Mouse (Mus musculus) thymus, postnatal 25 days (tissue): ENCODE measurements around the gene Hoxc8.

ENCODE experiments used
- DNase-seq: peaks from one replicate; pipeline ENCODE4 v3.0.0; 2022

Gene Hoxc8

DNA sequence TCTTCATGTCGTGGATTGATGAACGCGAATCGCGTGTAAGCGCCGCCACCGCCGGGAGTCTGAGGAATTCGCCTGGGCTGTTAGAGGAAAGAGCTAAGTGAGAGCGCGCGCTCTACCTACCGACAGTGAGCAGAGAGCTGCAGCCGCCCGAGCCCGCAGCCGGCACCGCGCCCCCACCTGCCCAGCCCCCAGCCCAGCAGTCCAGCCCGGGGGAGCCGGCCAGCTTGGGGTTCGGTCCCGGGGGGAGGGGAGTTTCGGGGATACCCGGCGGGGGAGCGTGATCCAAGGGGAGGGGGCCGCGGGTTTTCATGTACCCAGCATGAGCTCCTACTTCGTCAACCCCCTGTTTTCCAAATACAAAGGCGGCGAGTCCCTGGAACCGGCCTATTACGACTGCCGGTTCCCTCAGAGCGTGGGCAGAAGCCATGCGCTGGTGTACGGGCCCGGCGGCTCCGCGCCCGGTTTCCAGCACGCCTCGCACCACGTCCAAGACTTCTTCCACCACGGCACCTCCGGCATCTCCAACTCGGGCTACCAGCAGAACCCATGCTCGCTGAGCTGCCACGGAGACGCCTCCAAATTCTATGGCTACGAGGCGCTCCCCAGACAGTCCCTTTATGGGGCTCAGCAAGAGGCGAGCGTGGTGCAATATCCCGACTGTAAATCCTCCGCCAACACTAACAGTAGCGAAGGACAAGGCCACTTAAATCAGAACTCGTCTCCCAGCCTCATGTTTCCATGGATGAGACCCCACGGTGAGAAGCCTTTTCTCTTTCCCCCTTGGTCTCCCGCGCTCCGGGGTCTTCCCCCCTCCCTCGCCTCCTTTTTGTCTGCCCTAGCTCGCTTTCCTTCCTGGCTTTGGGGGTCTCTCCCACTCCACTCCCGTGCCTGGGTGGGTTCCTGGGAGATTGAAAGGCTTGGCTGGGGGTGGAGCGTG, at the start of gene Hoxc8:
Gene Hoxc8 (plus strand): TSS at position 147 of the 937 bp plus-strand sequence.
- DNase-seq = no peak

DNA sequence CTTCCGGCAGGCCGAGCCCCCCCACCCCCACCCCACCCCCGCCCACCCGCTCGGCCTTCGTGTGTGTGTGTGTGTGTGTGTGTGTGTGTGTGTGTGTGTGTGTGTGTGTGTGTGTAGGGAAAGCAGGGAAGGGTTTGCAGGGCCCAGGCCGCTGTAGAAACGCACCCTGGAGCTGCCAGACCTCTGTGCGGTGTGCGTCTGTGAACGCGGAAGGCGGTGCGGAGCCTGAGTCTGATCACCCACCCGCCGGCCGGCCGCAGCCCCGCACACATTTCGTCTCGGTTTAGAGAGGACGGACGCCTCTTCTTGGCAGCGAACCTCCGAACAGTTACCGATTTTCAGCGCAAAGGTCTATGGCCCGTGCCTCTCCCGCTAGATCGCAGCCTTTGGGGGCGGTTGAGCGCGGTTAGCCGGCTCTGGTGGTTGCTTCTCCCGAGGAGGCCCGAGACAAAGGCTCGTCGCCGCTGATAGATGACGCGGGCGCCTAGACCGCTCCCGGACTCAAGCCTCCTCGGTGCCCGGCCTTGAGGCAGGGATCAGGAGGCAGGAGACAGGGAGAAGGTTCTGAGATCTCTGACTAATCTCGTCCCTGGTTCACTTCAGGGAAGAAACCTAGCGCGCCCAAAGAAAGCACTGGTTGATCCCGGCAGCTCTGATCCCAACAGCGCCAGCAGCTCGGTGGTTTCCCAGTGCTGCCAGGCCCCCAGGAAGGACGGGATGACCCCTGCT, 47.5 kb upstream of the Hoxc8 start:
- no peak for DNase-seq

DNA sequence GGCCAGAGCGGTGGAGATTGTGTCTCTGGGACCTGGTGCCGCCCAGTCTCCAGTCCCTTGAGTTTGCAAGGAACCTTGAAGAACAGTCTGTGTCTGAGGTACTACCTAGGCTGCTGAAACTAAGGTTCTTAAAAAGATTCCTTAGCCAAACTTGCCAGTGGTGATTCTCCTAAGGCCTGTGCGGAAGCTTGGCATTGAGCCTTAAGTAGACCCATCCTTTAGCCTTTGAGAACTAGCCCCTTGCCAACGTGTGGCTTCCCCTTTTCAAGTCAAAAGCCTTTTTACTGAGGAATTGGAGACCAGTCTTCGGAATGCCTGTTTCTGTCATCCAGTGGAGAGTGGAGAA, 47.0 kb upstream of the Hoxc8 start:
- no peak for DNase-seq

DNA sequence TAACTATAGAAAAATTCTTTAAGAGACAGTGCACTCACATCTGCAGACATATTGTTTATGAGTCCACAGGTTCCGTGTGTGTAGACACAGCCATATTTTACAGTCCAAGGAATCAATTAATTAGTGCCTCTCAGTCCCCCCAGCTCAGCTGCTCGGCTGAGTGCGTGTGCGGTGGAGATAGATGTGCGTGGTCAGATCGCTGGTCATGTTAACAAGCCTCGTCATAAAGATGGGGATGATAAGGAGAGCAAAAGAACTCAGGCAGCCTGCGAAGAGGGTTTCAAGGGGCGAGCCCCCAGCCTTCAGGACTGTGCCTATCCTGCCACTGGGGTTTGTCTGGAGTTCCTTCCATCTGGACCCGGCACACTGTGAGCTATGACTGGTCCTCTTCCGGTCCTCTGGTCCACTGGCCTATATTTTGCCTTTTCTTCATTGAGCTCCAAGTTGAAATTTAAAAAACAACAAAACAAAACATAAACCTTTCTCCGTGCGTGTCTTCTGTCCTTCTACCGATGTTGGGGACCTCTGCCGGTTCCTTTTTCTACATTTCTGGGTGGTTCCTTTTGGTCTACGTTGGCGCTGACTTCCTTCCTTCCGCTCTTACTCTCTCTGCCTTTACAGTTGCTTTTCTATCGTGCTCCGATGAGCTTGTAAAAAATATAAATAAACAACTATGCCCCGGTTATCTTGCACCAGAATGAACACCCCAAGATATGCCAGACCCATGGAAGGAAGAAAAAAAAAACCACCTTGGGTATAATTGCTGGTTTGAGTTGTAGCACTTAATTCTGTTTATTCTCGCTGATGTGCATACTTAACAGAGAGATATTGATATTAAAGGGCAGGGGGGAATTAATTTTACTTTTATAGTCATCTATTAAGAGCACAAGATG, 45.0 kb upstream of the Hoxc8 start:
- no peak for DNase-seq

DNA sequence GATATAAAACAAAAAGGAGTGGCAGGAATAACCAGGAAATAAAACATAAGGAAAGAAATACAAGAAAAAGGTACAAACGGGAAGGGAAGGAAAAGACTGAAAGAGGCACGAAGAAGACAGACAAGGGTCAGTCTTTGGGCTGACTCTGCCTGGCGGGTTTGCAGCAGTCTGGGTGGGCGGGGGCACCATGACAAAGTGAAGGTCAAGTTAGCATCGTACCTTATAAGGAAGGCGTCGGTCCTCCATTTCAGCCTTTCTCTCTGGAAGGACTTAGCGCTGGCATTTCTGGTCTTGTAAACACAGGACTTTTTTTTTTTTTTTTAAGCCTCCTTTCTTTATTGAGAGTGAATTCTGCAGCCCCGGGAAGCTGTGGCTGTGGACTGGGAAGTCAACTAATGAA, 43.1 kb upstream of the Hoxc8 start:
- no peak for DNase-seq

DNA sequence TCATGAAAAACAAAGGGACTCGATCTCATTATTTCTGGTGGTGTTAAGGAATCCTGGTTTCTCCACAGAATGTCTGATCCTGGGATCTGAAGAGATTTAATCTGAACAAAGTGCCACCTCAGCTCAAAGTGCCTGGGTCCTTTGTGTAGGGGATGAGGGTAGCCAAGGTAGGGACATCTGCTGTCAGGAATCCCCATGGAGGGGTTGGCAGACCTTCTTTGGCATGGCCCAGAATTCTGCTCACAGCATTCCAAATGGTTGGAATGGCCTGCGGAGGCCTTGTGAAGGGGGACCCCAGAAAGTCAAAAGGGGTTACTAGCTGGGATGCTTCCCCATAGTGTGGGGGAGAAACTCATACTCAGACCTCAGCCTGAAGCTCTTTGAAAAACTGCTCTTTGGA, 41.6 kb upstream of the Hoxc8 start:
- DNase-seq = no peak

DNA sequence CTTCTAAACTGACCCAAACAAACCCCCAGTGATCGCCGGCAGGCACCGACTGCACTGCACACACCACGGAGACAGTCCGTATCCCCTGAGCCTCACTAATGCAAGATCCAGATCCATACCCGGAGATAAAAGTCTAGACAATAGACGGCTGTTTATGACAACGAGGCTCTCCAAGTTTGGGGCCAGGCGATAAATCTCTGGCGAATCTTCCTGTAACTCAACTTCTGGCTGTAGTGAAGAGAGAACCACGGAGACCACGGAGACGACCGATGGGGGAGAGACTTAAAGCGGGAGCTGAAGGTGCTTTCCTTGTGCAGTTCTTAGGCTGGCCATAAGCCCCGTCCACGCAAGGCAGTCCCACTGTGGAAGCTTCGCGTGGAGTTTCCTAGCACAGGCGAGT, 40.7 kb upstream of the Hoxc8 start:
- DNase-seq = no peak

DNA sequence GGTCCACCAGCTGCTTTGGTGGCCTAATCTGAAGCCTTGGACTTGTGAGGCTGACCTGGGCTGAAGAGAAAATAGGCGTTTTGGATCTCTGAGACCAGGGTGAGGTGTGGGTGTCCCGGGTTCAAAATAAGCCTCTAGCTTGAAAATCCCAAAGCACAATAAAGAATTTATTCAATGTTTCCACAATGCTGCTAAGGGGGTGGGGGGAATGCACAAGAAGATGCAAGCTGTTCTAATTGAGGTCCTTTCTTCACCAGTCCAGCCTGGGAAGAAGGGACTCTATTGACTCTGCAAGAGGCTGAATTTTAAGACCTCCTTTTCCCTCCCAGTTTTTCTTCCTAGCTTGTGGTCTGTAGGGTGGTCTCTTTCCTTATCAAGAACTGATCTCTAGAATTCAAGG, 39.5 kb upstream of the Hoxc8 start:
- no peak for DNase-seq

DNA sequence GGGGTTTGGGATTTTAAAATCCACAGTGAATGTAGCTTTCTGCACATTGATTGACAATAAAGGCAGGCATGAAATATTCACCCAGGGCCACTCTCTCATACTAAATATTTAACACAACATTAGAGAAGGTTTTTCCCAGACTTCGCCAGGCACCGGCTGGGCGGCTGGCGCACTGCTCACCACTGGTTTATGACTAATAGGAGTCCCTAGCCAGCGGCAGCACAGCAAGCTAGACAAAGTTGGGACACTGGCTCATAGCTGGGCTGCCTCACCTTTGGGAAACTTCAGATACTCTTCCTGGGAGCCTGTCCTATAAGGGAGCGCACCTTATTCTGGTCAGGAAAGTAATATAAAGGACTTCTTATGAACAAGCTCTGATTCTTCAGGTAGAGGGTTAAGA, 36.8 kb upstream of the Hoxc8 start:
- DNase-seq = no peak

DNA sequence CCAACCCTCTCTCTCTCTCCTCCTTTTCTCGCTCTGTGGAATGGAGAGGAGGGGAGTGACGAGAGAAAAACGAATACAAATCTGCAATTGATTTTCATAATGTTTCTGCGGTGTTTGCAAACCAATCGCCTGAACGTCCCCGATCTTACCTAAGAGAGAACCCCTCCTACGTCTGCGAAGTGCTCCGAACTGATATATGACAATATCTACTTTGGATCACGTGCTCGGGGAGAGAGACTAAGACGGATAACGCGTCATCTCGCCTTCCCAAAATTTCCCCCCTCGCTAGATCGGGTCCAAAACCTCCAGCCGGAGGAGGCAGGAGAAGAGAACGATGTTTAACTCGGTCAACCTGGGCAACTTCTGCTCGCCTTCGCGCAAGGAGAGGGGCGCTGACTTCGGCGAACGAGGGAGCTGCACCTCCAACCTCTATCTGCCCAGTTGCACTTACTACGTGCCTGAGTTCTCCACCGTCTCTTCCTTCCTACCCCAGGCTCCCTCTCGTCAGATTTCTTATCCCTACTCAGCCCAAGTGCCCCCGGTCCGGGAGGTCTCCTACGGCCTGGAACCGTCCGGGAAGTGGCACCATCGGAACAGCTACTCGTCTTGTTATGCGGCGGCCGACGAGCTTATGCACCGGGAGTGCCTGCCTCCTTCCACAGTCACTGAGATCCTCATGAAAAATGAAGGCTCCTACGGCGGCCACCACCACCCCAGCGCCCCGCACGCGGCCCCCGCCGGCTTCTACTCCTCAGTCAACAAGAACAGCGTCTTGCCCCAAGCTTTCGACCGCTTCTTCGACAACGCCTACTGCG, 36.0 kb upstream of the Hoxc8 start, which contains the start of gene Hoxc11:
Gene Hoxc11 (plus strand): TSS at position 236 of the 815 bp plus-strand sequence.
- no peak for DNase-seq

DNA sequence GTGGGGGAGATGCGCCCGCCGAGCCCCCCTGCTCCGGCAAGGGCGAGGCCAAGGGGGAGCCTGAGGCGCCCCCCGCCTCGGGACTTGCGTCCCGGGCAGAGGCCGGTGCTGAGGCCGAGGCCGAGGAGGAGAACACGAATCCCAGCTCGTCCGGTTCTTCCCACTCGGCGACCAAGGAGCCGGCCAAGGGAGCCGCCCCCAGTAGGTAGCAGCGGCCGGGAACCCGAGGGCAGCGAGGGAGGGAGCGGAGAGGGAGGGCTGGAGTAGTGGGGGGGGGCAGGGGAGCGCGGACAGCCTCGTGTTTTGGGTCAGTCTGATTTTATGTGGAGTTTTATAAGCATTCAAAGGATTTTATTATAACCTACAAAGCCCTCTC, 35.4 kb upstream of the Hoxc8 start:
- DNase-seq = no peak

DNA sequence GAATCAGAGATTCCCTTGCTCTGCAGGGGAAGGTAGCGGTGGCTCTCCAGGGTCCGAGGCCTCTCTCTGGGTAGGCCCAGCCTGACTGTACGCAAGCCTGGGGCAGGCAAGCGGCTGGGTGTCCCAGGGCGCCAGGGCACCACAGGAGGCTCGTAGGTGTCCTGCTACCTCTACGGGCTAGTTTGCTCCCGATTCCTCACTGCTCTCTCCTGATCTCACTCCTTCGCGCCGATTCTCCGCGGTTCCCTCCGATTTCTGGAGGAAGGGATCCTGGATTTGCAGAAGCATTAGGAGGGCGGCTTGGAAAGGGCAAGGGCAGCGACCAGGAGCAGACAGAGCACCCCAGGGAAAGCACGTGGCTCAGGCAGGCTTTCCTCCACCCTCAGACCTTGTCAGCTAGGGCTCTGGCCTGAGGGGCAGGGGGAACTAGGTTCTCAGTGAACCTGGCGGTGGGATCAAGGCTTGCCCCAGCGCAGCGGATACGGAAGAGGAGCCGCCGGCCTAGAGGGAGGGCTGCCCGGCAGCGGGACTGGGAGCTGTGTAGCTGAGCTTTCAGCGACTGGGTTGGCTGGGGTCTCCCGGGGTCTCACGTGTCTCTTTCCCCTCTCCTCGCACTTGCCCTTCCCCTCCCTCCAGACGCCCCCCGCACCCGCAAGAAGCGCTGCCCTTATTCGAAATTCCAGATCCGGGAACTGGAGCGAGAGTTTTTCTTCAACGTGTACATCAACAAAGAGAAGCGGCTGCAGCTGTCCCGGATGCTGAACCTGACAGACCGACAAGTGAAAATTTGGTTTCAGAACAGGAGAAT, 34.4 kb upstream of the Hoxc8 start:
- no peak for DNase-seq

DNA sequence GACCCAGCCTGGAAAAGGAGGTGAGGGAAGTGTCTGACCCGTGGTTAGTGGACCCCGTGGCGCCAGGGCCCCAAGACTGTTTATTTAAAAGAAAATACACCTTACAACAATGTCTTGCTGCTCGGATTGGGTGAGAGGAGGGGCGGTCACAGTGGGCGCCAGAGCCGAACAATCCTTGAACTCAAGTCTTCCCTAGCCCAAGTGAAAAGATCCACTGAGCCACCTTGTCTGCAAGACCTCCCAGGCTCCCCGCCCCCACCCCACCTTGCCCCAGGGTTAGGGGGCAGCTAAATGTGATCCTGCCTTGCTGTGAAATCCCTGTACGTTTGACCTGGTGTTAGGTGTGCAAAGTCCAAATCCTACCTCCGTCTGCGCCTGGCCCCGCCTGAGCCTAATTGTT, 33.5 kb upstream of the Hoxc8 start:
- DNase-seq = no peak

DNA sequence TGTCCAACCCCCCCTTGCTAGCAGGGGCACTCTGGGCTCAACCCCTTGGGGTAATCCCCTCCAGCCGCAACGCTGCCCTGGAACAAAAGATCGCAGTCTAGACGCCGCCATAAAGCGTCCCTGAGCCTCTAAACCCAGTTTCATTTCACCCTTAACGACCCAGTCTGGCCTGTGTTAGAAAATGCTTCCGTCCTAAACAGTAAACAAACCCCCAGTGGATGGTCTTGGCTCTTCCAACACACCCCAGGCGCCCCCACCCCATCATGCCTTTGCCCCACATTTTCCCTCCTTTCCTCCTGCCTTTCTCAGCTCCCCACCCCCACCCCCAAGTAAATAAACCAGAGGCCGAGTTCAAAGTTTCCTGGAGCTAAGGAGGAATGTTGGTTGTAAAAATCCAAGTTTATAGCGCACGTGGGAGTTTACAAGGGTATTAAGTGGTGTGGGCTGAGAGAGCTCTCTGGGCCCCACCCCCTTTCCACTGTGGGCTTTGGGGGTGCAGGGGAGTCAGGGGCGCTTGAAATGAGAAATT, 30.7 kb upstream of the Hoxc8 start:
- DNase-seq = no peak

DNA sequence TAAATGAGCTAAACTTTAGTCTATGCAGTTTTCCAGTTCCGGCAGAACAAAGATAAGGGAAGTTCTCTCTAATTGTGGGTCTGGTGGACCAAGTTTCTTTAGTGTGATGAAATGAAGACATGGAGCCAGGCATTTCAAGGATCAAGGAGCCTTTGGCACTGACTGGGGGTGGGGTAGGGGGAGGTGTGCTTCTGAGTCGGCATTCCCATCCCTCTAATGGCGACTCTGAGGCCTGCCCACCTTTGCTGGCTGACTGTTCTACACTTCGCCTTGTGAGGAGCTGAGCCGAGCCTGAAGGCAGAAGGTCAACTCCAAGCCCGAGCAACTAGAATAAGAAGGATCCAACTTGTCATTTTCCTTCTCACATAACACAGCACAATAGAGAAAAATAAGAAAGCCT, 28.7 kb upstream of the Hoxc8 start:
- DNase-seq = no peak

DNA sequence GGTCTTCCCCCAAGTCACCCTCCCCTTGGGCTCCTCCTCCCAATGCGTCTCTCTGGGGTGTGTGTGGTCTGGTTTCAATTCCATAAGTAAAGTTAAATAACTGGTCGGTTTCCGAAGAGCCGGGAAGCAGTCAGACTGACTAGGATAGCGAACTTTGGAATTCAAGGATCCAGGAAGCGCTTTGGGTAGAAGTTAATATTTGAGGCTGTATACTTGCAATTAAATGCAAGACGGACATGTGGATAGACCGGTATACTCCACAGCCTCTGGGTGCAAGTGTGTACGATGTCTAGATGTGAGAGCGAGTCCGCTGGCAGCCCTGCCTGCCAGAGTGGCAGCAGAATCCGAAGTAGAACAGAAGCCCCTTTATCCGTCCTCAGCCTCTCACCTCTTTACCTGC, 27.9 kb upstream of the Hoxc8 start:
- no peak for DNase-seq

DNA sequence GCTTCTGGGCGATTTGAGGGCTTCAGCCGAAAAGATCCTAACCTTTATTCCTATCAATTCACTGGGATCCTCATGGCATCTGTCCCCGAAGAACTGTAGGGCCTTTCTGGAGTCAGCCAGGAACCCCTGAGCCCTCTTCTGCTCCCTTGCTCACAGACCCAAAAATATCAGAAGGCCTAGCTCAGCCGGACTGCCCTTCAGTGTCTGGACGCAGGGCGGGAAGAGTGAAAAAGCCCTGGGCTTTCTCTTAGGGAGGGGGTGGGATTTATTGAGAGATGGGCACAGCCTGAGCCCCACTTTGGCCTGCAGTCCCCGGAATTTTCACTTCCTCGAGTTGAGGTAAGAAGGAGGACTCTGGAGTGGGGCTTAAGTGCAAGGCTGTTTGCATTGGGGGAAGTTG, 27.1 kb upstream of the Hoxc8 start:
- DNase-seq = no peak

DNA sequence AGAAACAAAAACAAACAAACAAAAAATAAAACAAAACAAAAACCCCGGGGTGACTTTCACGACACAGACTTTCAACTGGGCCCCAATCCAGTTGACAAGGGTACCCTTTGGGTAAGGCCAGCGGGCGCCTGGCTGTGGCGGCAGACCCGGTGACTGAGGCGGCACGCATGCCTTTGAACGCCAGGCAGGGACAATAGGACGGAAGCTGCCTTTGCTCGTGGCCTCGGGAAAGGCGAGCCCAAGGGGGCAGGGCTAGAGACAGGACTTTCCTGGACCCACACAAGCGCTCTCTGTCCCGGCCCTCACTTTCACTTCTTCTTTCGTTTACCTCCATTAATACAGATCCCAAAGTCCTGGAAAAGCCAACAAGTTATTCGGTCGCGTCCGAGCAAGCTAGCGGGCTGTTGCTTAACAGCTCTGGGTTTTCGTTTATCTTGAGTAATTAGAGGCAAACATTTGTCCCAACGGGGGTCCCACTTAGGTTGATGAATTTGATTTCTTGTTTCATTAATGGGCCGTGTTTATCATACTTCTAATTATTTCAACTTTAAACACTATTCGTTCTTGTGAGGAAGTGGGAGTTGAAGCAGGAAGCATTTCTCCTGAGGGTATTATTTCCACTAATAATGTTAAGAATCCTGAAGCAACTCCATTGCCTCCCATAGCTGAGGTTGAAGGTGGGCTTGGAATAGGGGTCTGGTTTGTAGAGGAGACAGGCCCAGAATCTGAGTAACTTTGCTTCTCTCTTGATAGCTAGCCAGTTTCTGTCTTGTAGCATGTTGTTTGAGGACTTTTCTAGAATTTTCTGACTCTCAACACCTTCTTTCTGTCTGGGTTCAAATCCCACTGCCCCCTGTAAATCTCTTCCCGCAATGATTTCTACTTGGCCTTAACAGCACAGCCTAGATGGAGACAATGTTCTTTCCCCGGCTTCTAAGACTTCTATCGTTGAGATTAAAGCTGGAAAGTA, 26.5 kb upstream of the Hoxc8 start:
- no peak for DNase-seq

DNA sequence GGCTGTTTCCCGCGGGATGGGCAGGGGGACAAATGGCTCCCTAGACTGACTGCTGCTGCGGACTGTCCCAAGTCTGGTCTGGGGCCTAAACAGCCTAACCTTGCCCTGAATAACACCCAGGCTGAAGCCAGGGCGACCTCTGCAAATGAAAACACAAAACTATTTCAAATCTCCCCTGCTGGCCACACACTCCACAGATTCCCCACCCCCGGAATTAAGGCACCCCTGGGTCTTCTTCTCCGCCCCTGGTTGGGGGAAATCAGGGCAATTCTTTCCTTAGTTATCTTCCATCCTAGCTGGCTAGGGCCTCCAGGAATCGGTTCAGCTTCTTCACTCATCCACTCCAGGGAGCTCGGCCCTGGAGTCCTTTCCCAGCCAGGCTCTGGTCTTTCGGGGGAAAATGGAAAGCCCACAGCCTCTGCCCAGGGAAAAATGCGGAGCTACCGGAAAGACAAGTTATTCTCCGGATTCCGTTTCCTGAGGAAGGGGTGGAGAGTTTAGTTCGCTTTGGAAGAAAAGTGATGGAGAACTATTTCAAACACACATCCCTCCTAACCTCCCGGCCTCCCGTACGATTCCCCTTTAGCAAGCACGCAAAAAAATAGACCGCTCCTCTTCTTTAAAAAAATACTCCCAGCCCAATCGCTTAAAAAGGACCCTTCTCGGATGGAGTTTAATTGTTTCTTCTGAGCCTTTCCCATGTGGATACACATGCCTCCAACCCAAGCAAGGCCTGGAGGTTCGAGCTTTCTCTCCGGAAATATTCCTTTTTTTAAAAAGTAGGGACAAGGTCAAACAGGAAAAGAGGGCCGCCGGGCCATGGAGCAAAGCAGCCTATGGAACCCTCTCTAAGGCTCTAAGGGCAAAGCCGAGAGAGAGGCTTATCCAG, 25.2 kb upstream of the Hoxc8 start:
- no peak for DNase-seq
